Mouse (Mus musculus) forelimb bud, embryonic 11.5 days (tissue): ENCODE measurements around the gene Syf2.
"Not testable (repeated sequence)": the region's sequence is repeated elsewhere in the genome, so short reads cannot be mapped to it uniquely, and the experiment has no call there.

Experiments used
- DNase-seq: peaks from one replicate; pipeline ENCODE4 v3.0.0-alpha.2; 2012; ENCODE audit warnings: low read depth, low spot score

Gene Syf2

DNA sequence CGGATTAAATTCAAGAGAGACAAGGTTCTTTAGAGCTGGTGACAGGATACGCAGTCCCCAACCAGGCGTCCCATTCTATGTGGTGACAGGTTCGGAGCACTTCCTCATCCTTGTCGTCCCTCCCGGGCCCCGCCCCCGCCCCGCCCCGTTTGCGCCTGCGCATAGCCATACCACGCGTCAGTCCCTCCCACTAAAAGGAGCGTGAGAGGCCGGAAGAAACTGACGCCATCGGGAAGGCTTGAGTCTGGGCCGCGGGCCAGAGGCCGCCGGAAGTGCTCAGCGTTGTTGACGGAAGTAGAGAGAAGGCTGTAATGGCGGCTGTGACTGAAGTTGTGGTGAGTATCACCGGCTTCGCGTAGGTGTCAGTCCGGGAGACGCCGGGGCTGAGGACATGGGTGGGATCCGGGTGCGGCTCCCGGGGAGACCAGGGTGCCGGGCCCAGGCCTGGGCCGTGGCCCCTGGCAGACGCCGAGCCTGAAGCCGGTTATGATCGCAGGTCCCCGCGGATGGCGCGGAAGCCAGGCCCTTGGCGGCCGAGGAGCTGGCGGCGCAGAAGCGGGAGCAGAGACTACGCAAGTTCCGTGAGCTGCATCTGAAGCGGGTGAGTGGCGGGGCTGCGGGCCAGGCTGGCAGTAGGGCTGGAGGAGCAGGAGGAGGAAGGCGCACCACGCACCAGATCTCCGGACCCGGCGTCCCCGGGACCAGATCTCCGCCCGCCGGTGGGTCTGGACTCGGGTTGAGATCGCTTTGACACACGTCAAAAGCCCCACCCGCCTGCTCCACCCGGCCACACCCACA lies at the start of gene Syf2:
Gene Syf2, plus strand, starts transcription at position 215 of the 798 bp plus-strand sequence.
- DNase-seq = peak; percentile 96

- DNase-seq = peak; percentile 47
These were observed 47.4 kb upstream of the Syf2 start for GRCm38 (mm10) chr4:134883266-134883665.

DNA sequence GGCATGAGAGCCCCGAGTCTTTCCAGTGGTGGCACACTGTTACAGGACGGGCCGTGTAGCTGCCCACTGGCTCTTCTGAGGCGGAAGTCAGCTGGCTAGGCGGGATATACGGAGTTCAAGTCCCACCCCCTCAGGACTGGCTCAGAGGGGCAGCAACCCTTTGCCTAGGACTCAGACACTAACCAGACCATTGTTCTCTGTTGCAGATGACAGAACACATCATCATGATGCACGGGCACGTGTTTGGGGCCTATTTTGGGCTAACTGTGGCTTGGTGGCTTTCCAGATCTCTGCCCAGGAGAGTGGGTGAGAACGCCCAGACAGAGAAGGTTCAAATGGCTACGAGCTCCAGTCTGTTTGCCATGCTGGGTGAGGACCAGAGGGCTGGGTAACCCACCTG lies 46.9 kb upstream of the Syf2 start:
- DNase-seq = no peak

DNA sequence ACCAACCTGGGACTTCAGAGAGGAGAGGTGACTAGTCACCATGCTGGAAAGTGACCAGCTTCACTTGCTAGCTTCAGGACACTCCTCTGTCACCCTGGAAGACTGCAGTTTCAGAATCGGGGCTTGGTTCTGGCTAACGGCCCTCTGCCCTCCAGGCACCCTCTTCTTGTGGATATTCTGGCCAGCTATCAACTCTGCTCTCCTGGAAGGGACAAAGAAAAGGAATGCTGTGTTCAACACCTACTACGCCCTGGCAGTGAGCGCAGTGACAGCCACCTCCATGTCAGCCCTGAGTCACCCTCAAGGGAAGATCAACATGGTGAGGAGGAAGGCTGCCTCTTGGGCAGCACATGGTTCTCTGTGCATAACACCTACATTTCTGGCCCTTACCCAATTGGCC lies 46.3 kb upstream of the Syf2 start:
- no peak for DNase-seq

DNA sequence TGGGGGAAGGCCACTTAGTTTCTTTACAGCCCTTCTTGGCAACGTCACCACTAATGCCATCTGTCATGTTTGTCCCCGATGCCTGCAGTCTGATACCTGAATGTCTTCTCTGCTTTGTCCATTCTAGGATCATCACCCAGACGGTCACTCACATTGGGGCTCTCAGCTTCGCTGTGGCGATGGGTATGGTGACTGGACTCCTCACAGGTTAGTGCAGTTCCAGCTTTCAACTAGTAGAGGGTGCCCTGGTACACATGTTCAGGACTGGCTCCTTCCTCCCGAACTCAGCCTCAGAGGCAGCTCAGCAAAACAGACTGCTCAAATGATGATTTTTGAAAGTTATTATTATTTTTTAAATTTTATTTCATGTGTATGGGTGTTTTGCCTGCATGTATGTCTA lies 38.6 kb upstream of the Syf2 start:
- no peak for DNase-seq

GRCm38 (mm10) chr4:134897256-134897655 lies 33.4 kb upstream of the Syf2 start:
- no peak for DNase-seq

DNA sequence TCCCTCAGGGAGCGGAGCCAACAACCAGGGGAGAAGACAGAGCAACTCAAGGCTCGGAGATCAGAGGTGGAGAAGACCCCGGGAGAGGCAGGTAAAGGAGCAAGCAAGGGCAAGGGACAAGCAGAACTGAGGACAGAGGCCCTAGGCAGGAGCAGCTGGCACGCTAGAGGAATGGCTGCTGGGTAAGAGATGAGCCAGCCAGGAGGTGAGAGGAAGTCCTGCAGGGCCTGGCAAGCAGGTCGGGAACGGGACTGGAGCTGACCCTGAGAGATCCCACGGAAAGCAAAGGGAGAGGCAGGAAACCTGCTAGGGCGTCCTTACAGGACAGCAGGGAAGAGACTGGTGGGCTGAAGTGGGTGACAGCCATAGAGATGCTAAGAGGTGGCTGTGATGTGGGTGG lies 29.6 kb upstream of the Syf2 start:
- no peak for DNase-seq

DNA sequence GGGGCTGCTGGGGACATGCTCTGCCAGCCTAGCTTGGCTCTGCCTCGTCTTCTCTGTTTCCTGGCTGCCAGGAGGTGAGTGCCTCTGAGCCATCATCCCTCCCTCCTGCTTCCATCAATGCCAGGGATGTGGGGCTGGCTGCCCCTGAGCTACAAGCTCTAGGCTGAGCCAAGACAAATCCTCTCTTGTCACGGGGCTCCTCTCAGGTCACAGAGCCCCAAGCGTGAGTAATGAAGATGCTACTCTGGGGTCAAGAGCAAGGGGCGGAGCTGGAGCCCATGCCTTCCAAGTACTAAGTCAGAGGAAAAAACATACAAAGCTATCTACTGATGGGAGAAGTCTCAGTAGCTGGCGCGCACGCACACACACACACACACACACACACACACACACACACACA lies 27.7 kb upstream of the Syf2 start:
- DNase-seq = no peak

- DNase-seq = not testable (repeated sequence)
These were observed 19.3 kb upstream of the Syf2 start for GRCm38 (mm10) chr4:134911406-134911805.

DNA sequence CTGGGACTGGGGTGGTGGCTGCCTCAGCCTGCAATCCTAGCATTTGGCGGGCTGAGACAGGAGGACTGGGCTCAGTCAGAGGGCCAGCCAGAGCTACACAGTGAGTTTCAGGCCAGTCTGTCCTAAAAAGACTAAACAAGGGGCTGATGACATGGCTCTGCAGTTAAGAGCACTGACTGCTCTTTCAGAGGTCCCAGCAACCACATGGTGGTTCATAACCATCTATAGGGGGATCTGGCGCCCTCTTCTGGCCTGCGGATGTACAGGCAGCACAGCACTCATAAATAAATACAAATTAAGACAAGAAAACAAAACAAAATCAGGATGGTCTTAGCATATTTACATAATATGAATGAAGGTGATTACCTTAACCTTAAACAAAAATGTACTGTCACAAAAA lies 17.3 kb upstream of the Syf2 start:
- peak; percentile 65 for DNase-seq

GRCm38 (mm10) chr4:134914122-134914863 lies 16.4 kb upstream of the Syf2 start:
- DNase-seq = no peak

- DNase-seq = peak; percentile 89
These were observed 15.9 kb upstream of the Syf2 start, which contains the start of gene Tmem50a for GRCm38 (mm10) chr4:134914864-134915209. Gene Tmem50a, minus strand, starts transcription at chr4:134915024.

DNA sequence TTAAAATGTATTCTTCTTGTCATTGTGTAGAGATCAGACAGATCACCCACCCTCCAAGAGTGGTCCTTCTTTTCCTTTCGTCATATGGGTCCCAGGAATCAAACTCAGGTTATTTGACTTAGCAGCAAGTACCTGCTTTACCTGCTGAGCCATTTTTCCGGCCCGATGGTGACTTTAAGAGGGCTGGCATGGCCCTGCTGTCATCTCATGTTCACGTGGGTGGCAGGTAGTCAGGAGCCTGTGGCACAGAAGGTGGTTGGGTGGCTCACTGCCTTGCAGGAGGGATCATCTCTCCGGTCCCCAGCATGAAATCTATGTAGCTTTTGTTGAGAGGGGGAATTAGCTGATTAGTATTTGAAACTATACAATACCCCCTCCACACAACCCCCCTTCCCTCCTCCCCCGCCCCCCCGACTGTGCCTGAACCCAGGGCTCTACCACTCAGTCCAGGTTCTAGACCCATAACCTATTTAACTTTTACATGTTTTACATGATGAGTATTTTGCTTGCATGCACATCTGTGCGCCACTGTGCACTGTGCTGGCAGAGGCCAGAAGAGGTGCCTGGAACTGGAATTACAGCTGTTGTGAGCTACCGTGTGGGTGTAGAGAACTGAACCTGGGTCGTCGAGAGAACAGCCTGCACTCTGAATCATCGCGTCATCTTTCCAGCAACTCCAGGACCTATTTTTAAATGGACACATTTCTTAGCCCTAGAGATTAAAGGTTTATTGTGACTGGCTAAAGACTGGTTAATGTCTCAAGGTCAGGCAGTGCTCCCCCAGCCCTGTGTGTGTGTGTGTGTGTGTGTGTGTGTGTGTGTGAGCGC lies 15.3 kb upstream of the Syf2 start:
- no peak for DNase-seq

GRCm38 (mm10) chr4:134917194-134917593 lies 13.5 kb upstream of the Syf2 start:
- DNase-seq = no peak

DNA sequence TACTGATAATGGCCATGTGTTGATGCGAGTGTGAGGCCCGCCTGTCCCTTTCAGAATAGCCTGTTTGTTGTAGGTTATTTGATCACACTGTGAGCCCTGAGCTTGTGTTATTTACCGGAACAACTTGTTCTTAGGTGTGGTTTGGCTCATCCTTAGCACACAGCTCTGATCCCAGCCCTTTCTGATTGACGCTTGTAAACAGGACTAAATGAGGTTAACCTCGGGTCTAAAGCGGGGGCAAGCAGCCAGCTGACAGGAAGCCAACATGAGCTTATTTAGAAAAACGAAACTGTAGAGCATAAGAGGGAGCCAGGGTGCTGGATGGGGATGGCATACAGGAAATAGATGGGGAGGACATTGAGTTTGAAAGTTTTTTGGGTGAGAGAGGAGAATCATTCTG lies 12.3 kb upstream of the Syf2 start:
- DNase-seq = no peak

GRCm38 (mm10) chr4:134919733-134920540 lies 10.8 kb upstream of the Syf2 start:
- no peak for DNase-seq

GRCm38 (mm10) chr4:134920631-134921030 lies 10.1 kb upstream of the Syf2 start:
- DNase-seq = no peak

DNA sequence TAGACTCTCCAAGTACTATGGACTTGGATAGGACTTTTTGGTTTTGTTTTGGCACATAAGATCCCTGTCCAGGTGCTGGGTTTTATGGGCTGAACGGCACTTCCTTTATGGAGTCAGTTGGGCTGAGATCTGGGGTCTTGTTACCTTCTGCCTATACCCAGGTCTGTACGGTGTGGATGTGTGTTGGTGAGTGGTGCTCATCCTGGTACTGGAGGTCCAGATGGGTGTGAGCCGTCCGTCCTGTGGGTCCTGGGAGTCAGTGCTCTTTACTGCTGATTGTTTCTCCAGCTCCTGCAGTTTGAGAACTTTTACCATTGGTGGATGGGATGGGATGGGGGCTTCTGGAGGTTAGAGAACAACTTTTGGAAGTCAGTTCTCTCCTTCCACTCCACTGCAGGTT lies 9.0 kb upstream of the Syf2 start:
- DNase-seq = no peak

GRCm38 (mm10) chr4:134922111-134922924 lies 8.4 kb upstream of the Syf2 start:
- DNase-seq = no peak

GRCm38 (mm10) chr4:134922925-134923244 lies 7.8 kb upstream of the Syf2 start:
- DNase-seq = peak; percentile 64
